Mouse (Mus musculus): ENCODE data around the gene Lrrc26.
"Not testable (repeated sequence)": the region's sequence is repeated elsewhere in the genome, so short reads cannot be mapped to it uniquely, and the experiment has no call there.

The Lrrc26 gene

DNA sequence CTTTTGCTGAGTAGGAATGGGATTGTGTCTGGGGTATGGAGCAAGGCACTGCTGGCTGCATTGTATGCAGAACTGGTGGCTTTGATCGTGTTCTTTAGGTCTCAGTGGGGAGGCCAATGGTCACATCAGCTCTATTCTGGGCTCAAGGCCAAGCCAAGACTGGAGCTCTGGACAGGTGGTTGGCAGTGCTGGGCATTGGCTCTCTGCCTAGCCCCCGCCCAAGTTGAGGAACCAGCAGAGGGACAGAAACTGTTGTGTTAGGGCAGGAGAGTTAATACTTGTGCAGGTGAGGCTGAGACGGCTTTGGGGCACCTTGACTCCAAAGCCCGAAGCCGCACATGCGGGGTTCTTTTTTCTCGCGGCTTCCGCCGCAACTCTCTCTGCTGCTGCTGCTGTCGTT is at the start of gene Lrrc26:
TSS of gene Lrrc26 (plus strand) at position 265 of the 400 bp plus-strand sequence.
- DNase-seq (ENCODE audit: low read depth, low spot score), result no peak

DNA sequence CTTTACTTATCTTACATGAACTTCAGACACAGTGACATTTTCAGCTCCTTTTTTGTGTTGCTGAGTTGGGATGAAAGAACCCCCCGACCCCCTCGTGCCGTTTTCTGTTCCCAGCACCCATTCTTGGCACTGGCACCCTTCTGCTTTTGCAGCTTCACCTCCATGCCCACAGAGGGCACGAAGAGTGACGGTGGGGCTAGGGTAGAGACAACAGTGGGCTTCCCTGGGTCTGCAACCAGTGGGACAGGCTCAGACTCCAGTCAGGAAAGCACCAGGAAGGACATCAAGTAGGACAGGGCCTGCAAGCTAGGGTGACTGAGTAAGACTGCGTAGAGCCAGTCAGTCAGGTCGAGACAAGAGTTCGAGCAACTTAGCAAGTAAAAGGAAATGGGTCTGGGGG is 49.4 kb upstream of the Lrrc26 start:
- DNase-seq (ENCODE audit: low read depth, low spot score), result no peak

DNA sequence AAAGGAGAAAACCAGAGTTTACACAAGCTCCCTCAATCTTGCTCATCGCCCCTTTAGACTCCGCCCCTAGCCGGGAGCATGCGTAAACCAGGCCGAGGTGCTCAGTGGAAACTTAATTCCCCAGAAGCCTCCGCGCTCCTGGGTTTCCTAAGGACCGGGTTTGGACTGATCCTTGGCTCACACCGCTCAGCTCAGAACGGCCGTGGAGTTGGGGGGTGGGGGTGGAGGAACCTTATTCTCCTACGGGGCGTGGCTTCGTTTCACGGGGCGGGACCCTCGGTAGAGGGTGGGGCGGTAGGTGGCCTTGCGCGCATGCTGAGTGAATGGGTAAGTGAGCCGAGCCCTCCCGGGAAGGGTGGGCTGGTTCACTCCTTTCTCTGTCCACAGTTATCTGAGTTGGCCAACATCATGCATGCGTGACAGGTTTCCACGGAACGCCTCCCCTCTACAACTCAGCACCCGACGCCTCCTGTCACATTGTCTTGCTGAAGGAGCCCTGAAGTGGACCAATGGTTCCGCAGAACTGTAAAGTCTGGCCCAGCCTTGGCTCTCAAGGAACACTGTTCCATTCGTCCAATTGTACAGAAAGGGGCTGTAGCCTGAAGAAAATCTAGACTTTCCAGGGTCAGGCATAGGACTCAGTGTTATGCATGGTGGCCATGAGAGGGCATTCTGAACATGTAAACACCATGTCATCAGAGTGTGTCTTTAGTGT is 48.8 kb upstream of the Lrrc26 start:
- peak; percentile 84 for DNase-seq (ENCODE audit: low read depth, low spot score)

DNA sequence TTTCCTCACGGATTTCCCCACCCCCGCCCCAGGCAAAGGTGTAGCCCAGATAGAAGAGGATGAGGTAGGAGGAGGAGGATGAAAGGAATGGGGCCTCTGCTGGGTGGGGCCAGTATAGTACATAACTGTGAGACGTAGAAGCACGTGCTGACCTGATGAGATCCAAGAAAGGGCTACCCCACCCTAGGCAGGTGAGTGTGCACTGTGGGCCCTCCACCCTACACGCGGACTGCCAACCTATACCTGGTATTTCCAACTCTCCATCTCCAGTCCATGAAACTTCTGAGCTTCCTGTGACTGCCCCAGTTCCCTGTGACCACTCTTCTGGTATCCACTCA is 48.3 kb upstream of the Lrrc26 start:
- DNase-seq (ENCODE audit: low read depth, low spot score), result no peak

DNA sequence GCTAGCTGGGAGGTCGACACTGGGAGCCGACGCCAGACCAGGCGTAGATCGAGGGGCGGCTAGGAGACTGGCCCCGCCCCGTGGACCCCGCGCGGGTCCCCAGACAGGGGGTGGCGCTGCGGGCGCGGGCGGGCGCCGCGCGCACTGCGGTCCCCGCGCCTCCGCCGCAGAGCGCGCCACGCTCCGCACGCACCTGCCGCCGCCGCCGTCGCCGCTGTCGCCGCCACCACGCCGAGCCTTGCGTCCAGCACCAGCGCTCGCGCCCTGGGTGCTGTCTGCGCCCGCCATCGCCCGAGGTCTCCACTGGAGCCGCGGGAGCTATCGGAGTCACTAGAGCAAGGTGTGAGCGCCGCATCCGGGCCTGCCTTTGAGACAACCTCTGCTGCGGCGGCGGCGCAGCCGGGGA is 47.6 kb upstream of the Lrrc26 start, which contains the start of the genes Rnf208 and Cysrt1:
TSS of gene Rnf208 (plus strand) at position 155 of the 406 bp plus-strand sequence.
TSS of gene Cysrt1 (minus strand) at position 352 of the 406 bp plus-strand sequence.
- peak; percentile 8 for DNase-seq (ENCODE audit: low read depth, low spot score)

GRCm38 (mm10) chr2:25243342-25243741 is 46.4 kb upstream of the Lrrc26 start:
- no peak for DNase-seq (ENCODE audit: low read depth, low spot score)

DNA sequence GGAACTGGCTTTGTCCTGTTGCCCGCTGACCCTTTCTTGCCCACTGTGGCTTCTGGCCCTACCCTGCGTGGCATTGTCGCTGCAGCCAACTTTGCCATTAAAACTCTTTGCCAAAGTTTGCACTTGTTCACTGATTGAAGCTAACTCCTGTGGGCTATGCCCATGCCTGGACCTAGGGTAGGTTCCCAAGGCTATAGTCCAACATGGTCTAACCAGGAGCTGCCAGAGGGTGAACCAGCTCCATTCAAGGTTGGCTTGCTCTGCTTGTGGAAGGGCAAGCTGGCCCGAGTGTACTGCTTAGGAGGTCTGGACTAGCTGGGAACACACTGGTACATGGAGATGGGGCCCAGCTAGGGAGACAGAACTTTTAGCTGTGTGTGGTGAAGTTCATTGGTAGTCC is 45.6 kb upstream of the Lrrc26 start:
- no peak for DNase-seq (ENCODE audit: low read depth, low spot score)

DNA sequence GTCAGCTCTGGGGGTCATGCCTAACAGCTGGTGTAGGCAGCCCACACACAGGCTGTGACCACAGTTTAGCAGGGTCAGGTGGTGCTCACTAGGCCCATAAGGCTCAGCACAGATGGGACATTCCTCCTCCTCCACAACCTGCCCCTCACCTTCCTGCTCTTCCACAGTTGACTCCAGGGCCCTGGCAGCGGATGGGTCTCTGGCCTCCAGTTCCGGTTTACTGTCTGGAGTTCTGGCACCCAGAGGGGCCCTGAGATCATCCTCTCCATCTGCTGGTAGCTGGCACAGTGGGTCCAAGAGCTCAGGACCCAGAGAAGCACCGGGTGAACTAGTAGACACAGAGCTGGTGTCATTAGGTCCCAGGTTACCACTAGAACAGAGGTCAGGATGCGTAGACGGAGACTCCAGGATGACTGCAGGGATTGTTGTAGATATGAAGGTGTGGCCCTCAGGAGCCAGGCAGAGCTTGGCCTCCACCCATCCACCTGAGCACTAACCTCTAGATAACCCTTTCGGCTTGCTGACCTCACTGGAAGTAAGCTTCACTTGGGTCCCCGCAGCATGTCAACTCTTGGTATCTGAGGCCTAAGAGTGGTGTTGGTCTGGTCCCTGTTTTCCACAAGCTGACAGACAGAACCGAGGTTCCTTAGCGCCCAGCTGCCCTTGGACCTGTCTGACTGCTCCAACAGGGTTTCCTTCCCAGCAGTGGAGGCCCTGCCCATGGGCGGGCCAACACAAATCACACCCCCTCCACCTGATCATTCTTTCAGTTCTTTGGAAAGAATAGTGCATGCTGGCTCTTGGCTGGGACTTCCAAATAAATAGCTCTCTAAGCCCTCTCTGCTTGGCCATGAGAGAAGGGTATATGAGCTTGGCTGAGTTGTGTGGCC is 43.3 kb upstream of the Lrrc26 start, which contains the start of gene AL732309.1:
TSS of gene AL732309.1 (minus strand) at position 681 of the 890 bp plus-strand sequence.
- no peak for DNase-seq (ENCODE audit: low read depth, low spot score)

DNA sequence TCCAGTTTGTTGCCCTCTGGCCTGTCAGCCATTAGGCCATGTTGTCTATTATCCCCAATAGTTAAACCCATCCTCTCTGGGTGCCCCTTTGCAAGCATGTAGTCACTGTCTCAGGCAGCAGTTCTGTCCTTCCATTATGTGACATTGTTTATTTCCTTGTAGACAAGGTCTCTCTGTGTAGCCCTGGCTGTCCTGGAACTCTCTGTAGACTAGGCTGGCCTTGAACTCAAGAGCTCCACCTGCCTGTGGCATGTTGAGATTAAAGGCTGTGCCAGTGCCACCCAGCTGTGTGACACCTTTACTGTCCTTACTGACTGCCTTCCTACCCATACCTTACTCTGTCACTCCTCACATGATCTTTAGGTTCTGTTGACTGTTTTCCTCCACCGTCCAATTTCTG is 37.4 kb upstream of the Lrrc26 start:
- DNase-seq (ENCODE audit: low read depth, low spot score), result peak; percentile 58

DNA sequence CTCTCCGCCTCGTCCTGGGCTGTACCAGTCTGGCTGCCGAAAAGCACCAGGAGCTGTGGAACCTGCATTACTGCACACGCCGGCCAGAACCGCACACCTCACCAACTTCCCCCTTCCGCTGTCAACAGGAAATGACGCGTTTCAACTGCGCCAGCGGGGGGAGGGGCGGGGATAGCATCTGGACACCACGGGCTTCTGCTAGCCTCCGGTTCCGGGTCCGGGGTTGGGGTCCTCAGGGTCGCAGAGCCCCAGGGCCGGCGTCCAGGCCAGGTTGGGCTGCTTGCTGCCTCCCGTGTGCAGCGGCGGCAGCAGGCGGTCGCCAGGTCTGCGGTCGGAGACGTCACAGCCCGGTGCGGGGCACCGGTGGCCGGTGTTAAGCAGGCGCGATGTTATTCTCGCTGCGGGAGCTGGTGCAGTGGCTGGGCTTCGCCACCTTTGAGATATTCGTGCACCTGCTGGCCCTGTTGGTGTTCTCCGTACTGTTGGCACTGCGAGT is 34.4 kb upstream of the Lrrc26 start, which contains the start of gene Tmem203:
TSS of gene Tmem203 (plus strand) at position 156 of the 496 bp plus-strand sequence.
- peak; percentile 94 for DNase-seq (ENCODE audit: low read depth, low spot score)

- DNase-seq (ENCODE audit: low read depth, low spot score), result peak; percentile 87
These were observed 33.1 kb upstream of the Lrrc26 start for GRCm38 (mm10) chr2:25256443-25257109.

DNA sequence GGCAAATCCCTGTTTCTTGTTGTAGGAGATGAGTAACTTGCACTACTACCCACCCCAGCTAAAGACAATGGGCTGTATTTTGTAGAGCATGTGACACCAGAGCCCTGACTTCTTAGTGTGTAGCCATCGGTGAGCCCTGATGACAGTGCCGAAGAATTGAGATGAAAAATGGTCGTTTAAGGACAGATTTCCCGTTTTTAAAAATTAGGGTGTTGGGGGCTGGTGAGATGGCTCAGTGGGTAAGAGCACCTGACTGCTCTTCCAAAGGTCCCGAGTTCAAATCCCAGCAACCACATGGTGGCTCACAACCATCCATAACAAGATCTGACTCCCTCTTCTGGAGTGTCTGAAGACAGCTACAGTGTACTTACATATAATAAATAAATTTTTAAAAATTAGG is 32.5 kb upstream of the Lrrc26 start:
- DNase-seq (ENCODE audit: low read depth, low spot score), result not testable (repeated sequence)

DNA sequence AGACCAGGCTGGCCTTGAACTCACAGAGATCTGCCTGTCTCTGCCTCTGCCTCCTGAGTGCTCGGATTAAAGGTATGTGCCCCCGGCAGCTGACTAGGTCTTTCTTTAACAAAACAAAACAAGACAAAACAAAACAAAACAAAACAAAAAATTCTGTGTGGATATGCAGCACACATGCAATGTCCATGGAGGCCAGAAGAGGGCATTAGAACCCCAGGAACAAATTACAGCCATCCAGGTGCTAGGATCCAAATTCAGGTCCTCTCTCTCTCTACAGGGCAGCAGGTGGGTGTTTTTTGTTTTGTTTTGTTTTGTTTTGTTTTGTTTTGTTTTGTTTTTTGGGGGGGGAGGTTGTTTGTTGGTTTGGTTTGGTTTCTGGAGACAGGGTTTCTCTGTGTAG is 30.8 kb upstream of the Lrrc26 start:
- DNase-seq (ENCODE audit: low read depth, low spot score), result peak; percentile 52

- no peak for DNase-seq (ENCODE audit: low read depth, low spot score)
These were observed 27.8 kb upstream of the Lrrc26 start for GRCm38 (mm10) chr2:25261870-25262269.

DNA sequence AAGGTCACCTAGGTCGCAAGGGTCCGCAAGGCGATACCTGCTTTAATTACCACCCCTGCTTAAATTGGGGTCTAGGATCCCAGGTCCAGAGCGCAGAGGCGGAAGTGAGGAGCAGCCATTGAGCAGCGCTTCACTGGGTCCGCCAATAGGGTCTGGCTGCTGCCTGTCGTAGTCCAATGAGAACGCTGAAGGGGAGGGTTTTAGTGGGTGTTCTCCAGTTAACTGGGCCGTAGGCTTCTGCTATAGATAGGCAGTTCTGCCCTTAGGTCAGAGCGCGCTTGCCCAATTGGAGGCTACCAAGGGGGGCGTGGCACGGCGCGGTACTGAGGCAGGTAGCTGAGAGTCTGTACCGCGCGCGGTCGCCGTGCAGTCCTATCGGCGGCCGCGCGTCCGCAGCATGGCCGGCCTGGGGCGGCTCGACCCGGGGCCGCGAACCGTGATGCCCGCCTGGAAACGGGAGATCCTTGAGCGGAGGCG is 27.4 kb upstream of the Lrrc26 start, which contains the start of gene Tprn:
TSS of gene Tprn (plus strand) at position 328 of the 477 bp plus-strand sequence.
- peak; percentile 98 for DNase-seq (ENCODE audit: low read depth, low spot score)

DNA sequence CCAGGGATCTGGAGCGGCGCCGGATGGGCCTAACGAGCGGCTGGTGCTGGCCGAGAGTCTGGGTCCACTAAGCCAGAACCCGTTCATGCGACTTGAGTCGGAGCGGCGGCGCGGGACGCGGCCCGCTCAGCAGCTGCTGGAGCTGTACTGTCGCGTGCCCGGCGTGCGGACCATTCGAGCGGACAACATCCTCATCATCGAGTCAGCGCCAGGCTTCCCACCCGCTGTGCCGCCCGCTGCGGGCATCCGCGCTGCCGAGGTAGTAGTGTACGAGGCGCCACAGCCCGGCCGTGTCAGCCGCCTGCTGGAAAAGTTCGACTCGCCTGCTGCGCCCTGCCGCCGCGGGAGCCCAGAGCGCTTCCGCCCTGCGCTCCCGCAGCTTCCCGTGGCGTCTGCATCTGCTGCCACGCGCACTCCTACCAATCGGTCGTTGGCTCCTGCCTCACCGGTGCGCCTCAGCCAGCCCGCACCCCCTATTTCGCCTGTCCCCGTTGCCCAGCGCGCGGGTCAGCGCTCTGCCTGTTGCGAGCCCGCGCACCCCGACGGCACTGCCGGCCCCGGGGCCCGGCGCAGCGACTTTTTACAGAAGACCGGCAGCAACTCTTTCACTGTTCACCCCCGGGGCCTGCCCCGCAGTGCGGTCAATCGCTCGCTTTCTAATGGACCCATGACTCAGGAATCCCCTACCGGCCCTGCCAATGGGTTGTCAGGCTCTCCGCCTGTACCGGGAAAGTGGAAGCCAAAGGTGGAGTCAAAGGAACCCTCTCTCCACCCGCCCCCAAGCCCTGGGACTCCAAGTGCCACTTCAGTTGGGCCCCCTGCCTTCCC is 26.7 kb upstream of the Lrrc26 start:
- DNase-seq (ENCODE audit: low read depth, low spot score), result peak; percentile 79

- DNase-seq (ENCODE audit: low read depth, low spot score), result no peak
These were observed 26.0 kb upstream of the Lrrc26 start for GRCm38 (mm10) chr2:25263623-25264285.

DNA sequence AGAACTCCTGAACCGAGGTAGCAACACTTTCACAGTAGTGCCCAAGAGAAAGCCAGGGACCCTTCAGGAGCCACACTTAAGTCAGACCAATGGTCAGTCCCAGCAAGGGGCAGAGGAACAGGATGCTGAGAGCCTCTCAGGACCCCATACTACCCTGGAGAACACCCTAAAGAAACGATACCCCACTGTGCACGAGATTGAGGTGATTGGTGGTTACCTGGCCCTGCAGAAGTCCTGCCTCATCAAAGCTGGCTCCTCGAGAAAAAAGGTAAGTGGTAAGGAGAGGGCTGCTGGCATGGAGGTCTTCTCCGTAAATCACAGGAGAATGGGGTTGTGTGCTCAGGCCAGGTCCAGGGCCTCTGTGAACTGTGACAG is 25.4 kb upstream of the Lrrc26 start:
- no peak for DNase-seq (ENCODE audit: low read depth, low spot score)

DNA sequence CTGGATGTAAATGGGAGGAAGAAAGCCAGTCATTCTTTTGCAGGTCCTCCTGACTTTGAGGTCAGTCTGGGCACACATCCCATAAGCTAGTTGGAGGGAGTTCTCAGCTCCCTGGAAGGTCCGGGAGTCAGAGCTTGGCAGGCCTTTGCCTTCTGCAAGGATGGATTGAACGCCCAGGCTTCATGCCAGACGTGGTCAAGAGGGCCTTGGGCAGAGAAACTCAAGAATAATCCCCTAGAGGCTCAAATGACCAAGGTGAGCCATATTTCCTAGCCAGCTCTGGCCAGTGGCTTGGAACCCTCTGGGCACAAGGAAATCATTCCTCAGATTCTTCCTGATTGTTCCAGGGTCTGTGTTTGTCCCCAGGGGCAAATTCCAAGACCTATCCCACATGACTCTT is 24.9 kb upstream of the Lrrc26 start:
- DNase-seq (ENCODE audit: low read depth, low spot score), result no peak

Measured in A20 (cell line).